Mouse (Mus musculus): Measurements from ENCODE around the gene Dusp12. TPM values are rescaled to one million over a fixed set of nuclear protein-coding genes. Genes with fewer than 3 reads are reported as not detected.

The Dusp12 gene
- total and polyA plus RNA-seq, 2 experiments from 2014 or later, result 37.4 to 41.0 TPM

- ATAC-seq (peak; percentile 13; the same call in 1 of the 2 replicates), DNase-seq (no peak)
- no peak for TF ChIP-seq CTCF (IDR thresholded peaks at IDR 0.05; ENCODE audit: low read depth)
- Histone ChIP-seq H3K4me1 (ENCODE audit: insufficient read depth) (peaks cover 7% of the 10 kb centered on the region; the same call in 1 of the 2 replicates), H3K27ac (ENCODE audit: low read depth, low read length) (0 out of 2 replicates have a peak overlapping the region, but pooled peaks have one; percentile 47), H3K9me3 (ENCODE audit: low read length) (no peaks in the 10 kb centered on the region), H3K4me3 (ENCODE audit: low read depth, low read length) (peak overlapping the region; percentile 73), H3K36me3 (ENCODE audit: insufficient read depth) (no peaks in the 10 kb centered on the region), H3K27me3 (ENCODE audit: insufficient read depth, low read length) (no peaks in the 10 kb centered on the region), H3K4me2 (ENCODE audit: low read depth) (peak overlapping the region; percentile 67), H3K9ac (peak overlapping the region; percentile 62)
- WGBS, result 17% methylated on average over 14 of the region's 14 CpGs
These were observed 16.4 kb downstream of the Dusp12 start for GRCm38 (mm10) chr1:170868905-170869283.

- Histone ChIP-seq H3K9me3 (ENCODE audit: low read length) (no peaks in the 10 kb centered on the region), H3K36me3 (ENCODE audit: insufficient read depth) (no peaks in the 10 kb centered on the region), H3K4me3 (ENCODE audit: low read depth, low read length) (peak overlapping the region; percentile 73), H3K9ac (peak overlapping the region; percentile 84), H3K27ac (ENCODE audit: low read depth, low read length) (0 out of 2 replicates have a peak overlapping the region, but pooled peaks have one; percentile 47), H3K27me3 (ENCODE audit: insufficient read depth, low read length) (no peaks in the 10 kb centered on the region), H3K4me1 (ENCODE audit: insufficient read depth) (peaks cover 7% of the 10 kb centered on the region; the same call in 1 of the 2 replicates), H3K4me2 (ENCODE audit: low read depth) (peak overlapping the region; percentile 67)
- no peak for TF ChIP-seq CTCF (IDR thresholded peaks at IDR 0.05; ENCODE audit: low read depth)
- WGBS, result under 1% methylated on average over 33 of the region's 33 CpGs
- DNase-seq (peak; percentile 88), ATAC-seq (peak; percentile 92)
These were observed 17.0 kb downstream of the Dusp12 start for GRCm38 (mm10) chr1:170868107-170868904.

- WGBS, result under 1% methylated on average over 25 of the region's 25 CpGs
- TF ChIP-seq CTCF (IDR thresholded peaks at IDR 0.05; ENCODE audit: low read depth), result no peak
- ATAC-seq, result peak; percentile 81
These were observed 17.6 kb downstream of the Dusp12 start, which contains the start of gene Atf6 for GRCm38 (mm10) chr1:170867691-170868105. Gene Atf6 (minus strand): TSS chr1:170867771.

GRCm38 (mm10) chr1:170866992-170867690 lies 18.2 kb downstream of the Dusp12 start:
- WGBS, result 2% methylated on average over 30 of the region's 30 CpGs
- no peak for TF ChIP-seq CTCF (IDR thresholded peaks at IDR 0.05; ENCODE audit: low read depth)

More at GRCm38 (mm10) chr1:170867691-170868105, 17.6 kb downstream of the Dusp12 start, which contains the start of gene Atf6:
- Histone ChIP-seq H3K4me2 (ENCODE audit: low read depth) (peak within 1 kb of the TSS; percentile 67), H3K9me3 (ENCODE audit: low read length) (no peaks in the 10 kb centered on the region), H3K4me3 (ENCODE audit: low read depth, low read length) (peak within 1 kb of the TSS; percentile 73), H3K4me1 (ENCODE audit: insufficient read depth) (peaks cover 7% of the 10 kb centered on the region; the same call in 1 of the 2 replicates), H3K27ac (ENCODE audit: low read depth, low read length) (peak within 1 kb of the TSS; percentile 60), H3K36me3 (ENCODE audit: insufficient read depth) (no peaks in the 10 kb centered on the region), H3K9ac (peak within 1 kb of the TSS; percentile 84), H3K27me3 (ENCODE audit: insufficient read depth, low read length) (no peaks in the 10 kb centered on the region)
- DNase-seq, result peak; percentile 95

GRCm38 (mm10) chr1:170865406-170865805 lies 19.9 kb downstream of the Dusp12 start:
- Histone ChIP-seq H3K4me1 (ENCODE audit: insufficient read depth) (peaks cover 7% of the 10 kb centered on the region; the same call in 1 of the 2 replicates), H3K27ac (ENCODE audit: low read depth, low read length) (no peak overlapping the region), H3K36me3 (ENCODE audit: insufficient read depth) (no peaks in the 10 kb centered on the region), H3K27me3 (ENCODE audit: insufficient read depth, low read length) (no peaks in the 10 kb centered on the region), H3K4me2 (ENCODE audit: low read depth) (no peak overlapping the region), H3K9me3 (ENCODE audit: low read length) (no peaks in the 10 kb centered on the region), H3K9ac (no peak overlapping the region), H3K4me3 (ENCODE audit: low read depth, low read length) (no peak overlapping the region)
- WGBS, result 90% methylated on average over 5 of the region's 5 CpGs
- TF ChIP-seq CTCF (IDR thresholded peaks at IDR 0.05; ENCODE audit: low read depth), result no peak
- ATAC-seq (no peak), DNase-seq (no peak)

More at GRCm38 (mm10) chr1:170866992-170867690, 18.2 kb downstream of the Dusp12 start:
- Histone ChIP-seq H3K4me3 (ENCODE audit: low read depth, low read length) (peak overlapping the region; percentile 73), H3K4me2 (ENCODE audit: low read depth) (peak overlapping the region; percentile 67), H3K9ac (peak overlapping the region; percentile 84), H3K4me1 (ENCODE audit: insufficient read depth) (peaks cover 7% of the 10 kb centered on the region; the same call in 1 of the 2 replicates), H3K27ac (ENCODE audit: low read depth, low read length) (peak overlapping the region; percentile 60), H3K27me3 (ENCODE audit: insufficient read depth, low read length) (no peaks in the 10 kb centered on the region), H3K36me3 (ENCODE audit: insufficient read depth) (no peaks in the 10 kb centered on the region), H3K9me3 (ENCODE audit: low read length) (no peaks in the 10 kb centered on the region)
- DNase-seq (peak; percentile 57), ATAC-seq (peak; percentile 47)

GRCm38 (mm10) chr1:170864754-170865153 lies 20.6 kb downstream of the Dusp12 start:
- WGBS, result 83% methylated on average over 3 of the region's 3 CpGs
- Histone ChIP-seq H3K36me3 (ENCODE audit: insufficient read depth) (no peaks in the 10 kb centered on the region), H3K27me3 (ENCODE audit: insufficient read depth, low read length) (no peaks in the 10 kb centered on the region), H3K27ac (ENCODE audit: low read depth, low read length) (no peak overlapping the region), H3K4me3 (ENCODE audit: low read depth, low read length) (no peak overlapping the region), H3K4me2 (ENCODE audit: low read depth) (no peak overlapping the region), H3K9ac (no peak overlapping the region), H3K4me1 (ENCODE audit: insufficient read depth) (peaks cover 7% of the 10 kb centered on the region; the same call in 1 of the 2 replicates), H3K9me3 (ENCODE audit: low read length) (no peaks in the 10 kb centered on the region)
- ATAC-seq, result no peak
- no peak for DNase-seq
- TF ChIP-seq CTCF (IDR thresholded peaks at IDR 0.05; ENCODE audit: low read depth), result no peak

Data from forebrain, postnatal 0 days (tissue).